Mouse (Mus musculus): ENCODE data around the gene N4bp3.

N4bp3 gene

DNA sequence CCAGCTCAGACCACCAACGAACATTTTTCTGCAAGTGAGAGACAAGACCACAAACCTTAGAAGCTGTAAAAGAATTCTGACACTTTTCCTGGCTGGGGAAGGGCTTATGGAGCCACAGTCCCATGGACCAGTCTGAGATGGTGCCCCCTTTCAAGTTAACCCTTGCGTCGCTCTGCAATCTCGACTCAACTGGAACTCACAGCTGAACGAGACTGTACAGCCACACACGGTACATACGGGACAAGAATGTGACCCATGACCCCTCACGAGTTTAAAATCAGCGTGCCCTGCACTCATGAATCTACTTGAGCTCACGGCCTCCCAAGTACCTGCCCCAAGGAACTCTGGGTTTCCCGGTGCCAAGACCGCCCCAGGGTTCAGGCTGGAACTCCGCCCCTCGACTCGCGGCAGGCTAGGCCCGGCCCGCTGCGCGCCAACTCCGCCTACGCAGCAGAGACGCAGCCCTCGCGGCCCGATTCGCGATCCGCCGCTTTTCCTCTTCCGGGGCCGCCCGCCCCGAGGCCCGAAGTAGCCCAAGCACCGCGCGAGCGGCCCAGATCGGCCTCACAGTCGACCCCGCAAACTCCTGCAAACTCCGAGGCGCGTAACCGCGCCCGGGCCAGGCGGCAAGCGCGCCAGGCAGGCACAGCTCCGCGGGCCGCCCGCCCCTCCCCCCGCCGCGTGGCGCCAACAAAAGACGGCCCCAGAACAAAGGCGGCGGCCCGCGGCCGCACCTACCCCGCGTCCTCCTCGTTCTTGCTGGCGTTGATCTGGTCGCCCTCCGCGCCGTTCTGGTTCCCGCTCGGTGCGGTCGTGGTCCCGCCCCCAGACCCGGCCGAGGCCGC lies 44.8 kb downstream of the N4bp3 start:
- peak; percentile 94 to 97 for DNase-seq (ENCODE audit: inconsistent age in 2 of 2, low spot score in 1 of 2)

DNA sequence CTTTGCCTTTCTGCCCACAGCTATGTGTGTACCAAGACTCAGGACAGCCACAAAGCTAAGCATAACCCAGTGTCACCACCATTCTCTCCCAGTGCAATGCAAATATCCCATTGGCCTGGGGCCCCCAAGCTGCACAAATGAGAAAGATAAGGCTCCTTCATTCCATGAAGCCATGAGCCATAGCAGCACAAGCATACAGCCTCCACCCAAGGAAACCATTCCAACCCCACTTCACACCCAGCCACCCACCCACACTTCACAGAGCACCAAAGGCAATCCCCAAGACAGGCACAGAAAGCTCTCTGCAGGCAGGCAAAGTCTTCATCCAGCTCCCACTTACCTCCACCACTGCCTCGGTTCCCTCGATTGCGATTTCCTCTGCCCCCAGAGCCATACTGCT lies 48.4 kb downstream of the N4bp3 start:
- DNase-seq (ENCODE audit: inconsistent age in 2 of 2, low spot score in 1 of 2): no peak

- no peak for DNase-seq (ENCODE audit: inconsistent age in 2 of 2, low spot score in 1 of 2)
Measured at GRCm38 (mm10) chr11:51597553-51597952, 53.1 kb downstream of the N4bp3 start.

DNA sequence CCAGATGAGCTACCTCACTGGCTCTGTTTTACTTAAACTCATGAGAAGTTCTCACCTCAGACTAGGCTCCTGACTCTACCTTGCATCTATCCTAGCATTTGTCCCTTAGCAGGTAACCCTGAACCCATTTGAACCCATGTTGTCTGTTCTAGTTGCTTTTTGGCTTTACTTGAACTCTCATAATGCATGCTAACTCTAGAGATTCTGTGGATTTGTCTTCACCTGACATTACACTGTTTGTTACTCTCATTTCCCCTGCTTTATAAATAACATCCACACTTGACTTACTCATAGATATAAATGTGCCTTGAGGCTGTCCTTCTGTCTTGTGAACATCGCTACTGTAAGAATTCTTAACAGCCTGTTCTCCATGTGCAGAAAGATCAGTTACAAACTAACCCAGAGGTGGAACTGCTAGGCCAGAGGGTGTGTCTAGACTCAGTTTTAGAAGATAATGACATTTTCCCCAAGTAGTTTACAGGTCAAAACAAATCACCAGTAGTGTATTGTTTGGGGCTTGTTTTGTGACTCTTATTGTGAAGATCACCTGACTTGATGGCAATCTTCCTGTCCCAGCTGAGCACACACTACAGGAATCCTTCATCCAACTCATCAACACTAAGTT lies 55.1 kb downstream of the N4bp3 start:
- DNase-seq (ENCODE audit: inconsistent age in 2 of 2, low spot score in 1 of 2): no peak

GRCm38 (mm10) chr11:51594715-51595350 lies 55.8 kb downstream of the N4bp3 start:
- no peak for DNase-seq (ENCODE audit: inconsistent age in 2 of 2, low spot score in 1 of 2)

GRCm38 (mm10) chr11:51593849-51594248 lies 56.8 kb downstream of the N4bp3 start:
- DNase-seq (ENCODE audit: inconsistent age in 2 of 2, low spot score in 1 of 2): no peak

DNA sequence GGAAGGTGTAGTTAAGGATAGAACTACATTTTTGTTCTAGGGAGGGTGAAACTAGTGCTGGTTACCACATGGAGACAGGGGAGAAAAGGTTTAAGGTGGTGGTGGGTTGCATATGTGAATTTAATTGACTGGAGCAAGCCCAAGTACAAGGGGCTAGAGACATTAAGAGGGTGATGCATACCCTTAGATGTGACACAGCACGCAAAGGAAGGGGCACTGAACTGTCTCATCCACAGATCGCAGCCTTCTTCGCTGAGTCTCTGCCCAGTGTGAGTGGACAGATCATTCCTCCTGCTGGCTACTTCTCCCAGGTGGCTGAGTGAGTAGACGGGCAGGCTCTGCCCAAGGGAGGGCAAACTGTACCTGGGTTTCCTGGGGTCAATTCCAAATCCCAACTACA lies 57.3 kb downstream of the N4bp3 start:
- DNase-seq (ENCODE audit: inconsistent age in 2 of 2, low spot score in 1 of 2): no peak
